Mouse (Mus musculus) heart, adult 18-20 months (tissue): Measurements from ENCODE around the gene Etfrf1. TPM values are rescaled to one million over a fixed set of nuclear protein-coding genes. Genes with fewer than 3 reads are reported as not detected.
A peak's percentile ranks its signal among the peaks of the same experiment; 100 is the strongest.

Experiments
- DNase-seq, 2 experiments: peaks; one replicate each; pipeline ENCODE4 v3.0.0; 2021 to 2022; ENCODE audit warnings: mixed read lengths in 1 of 2
- long read RNA-seq, 2 experiments: library from polyadenylated mRNA; stranded (forward); transcript quantifications; one replicate each; pipeline ENCODE4 v2.0.0; 2021
- total RNA-seq, 2 experiments: library from RNA; stranded (reverse); gene quantifications; 2 replicates each; pipeline ENCODE4 v1.2.3; 2021

Etfrf1 gene
- total RNA-seq: 100 to 1,000 TPM; 120 to 131 TPM
- long read RNA-seq, experiment 1, transcript Etfrf1-207 (3 exons, 1,374 nt): major isoform, 159 of 188 reads
- long read RNA-seq, experiment 1, partial matches to known transcripts: 5 of 188 reads
- long read RNA-seq, experiment 1, other reads (novel, unspliced or antisense): 19 of 188 reads
- long read RNA-seq, experiment 2, transcript Etfrf1-207 (3 exons, 1,374 nt): major isoform, 75 of 102 reads
- long read RNA-seq, experiment 2, partial matches to known transcripts: 19 of 102 reads
- long read RNA-seq, experiment 2, other reads (novel, unspliced or antisense): 6 of 102 reads

DNA sequence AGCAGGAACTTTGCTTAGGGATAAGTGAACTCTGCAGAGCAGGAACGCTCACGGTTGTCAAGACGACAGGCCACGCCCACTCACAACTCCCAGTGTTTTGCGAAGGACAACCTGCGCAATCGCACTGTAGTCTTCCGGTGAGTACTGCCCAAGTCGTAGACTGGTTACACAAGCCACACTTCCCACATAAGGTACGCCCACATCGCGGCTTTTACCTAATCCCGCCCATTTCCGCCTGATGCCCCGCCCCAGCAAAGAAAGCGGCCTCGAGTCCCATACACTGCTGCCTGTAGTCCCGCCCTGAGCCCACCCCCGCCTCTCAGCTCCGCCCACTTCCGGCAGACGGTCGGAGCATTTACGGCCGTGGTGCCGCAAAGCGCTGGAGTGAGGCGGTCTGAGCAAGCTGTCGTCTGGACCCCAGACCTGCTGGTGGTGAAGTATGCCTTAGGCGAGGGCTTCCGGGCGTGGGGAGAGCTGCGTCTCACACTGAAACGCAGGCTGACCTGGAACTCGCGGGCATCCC is at the start of gene Etfrf1, which contains the start of gene Casc1:
Gene Etfrf1 (plus strand): TSS at position 319 of the 523 bp plus-strand sequence.
Gene Casc1 (minus strand): TSS at position 190 of the 523 bp plus-strand sequence.
- peak; percentile 99 to 100 for DNase-seq

DNA sequence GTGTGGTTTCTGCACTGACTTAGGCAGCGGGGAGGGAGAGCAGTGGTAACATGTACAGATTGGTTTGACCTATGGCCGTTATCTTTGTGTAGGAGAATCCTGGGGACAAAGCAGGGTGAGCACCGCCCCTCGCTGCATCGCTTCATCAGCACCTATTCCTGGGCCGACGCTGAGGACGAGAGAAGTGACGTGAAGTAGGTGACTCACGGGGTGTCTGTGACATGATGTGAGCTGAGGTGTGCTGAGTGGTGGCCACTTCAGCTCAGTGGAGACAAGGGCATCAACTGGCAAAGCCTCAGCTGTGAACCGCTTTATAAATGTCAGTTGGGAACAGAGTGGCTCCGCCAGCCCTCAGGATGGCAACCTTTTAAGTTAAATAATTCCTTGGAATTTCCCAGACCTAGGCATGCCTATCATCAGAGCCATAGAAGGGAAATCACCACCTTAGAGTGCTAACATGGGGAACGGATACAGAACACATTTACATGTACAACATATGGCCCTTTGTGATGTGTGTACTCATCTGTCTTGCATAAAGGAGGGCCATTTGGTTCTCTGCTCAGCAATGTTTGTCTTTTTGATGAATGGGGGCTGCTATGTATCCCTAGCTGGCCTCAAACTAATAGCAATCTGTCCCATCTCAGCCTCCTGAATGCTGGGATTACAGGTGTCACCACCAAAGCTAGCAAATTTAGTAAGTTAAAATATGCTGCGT is 38.9 kb upstream of the Etfrf1 start:
- no peak for DNase-seq

DNA sequence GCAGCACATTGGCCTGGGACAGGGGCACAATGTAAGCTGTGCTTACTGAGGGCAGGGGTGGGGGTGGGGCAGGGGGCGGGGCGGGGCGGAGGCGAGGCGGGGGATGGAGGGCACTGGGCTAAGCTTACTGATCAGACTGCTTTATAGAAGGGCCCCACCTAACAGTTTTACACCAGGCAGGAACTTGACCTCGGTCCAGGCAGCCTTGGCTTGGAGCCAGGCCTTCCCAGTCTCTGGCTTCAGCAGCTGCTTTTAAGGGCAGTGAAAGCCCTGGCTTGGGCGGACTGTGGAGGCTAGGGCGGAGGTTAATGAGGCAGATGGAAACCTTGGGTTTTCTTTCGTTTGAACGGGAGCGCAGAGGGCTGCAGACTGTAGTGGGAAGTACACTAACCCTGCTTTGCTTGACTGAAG is 37.1 kb upstream of the Etfrf1 start:
- DNase-seq: peak; percentile 90 to 92

DNA sequence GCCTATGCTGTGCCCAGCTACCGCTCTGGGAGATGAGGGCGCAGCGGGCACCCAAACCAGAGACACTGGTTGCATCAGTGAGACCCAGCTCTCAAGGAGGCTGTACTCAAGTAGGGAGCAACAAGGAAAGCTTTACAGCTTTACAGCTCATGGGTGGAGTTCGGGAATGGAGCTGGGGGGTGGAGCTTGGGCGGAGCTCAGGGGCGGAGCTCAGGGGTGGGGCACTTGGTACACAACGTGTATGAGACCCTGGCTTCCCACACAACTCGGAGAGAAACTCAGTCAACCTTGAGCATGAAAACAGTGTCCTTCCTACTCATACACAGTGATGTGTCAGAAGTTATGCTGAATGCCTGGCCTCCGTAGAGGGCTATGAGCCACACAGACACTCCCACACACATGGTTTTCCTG is 35.4 kb upstream of the Etfrf1 start:
- no peak for DNase-seq

DNA sequence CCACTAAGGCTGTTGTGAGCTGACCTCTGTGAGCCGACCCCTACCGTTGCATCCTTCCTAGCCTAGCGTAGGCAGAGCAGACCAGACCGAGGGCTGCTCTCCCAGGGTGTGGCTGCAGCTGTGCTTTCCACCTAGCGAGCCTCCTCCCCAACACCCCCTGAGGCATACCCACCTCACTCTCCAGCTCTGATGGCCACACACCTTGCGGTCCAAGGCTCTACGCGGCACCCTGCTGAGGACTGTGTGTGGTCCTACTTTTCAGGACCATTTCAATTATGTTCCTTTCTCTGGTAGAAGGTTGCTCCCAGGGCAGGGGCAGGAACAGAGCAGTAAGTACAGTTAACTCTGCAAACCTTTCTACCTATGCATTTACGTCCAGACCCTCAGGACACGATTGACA is 34.5 kb upstream of the Etfrf1 start:
- no peak for DNase-seq

DNA sequence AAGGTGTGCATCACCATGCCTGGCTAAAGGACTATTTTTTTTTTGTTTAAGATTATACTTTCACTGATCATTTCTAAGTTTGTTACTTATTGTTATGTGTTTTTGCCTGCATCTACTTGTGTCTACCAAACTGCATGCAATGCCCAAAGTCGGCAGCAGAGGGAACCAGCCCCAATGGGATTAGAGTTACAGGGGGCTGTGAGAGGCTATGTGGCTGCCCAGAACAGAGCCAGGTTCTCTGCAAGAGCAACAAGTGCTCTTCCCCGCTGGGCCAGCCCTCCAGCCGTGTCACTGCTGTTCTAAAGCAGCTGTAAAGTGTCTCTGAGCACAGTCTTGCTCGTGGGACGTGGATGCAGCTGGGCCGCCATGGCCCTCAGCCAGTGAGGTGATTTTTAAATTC is 31.3 kb upstream of the Etfrf1 start:
- DNase-seq: peak in 1 of 2 experiments; percentile 76

DNA sequence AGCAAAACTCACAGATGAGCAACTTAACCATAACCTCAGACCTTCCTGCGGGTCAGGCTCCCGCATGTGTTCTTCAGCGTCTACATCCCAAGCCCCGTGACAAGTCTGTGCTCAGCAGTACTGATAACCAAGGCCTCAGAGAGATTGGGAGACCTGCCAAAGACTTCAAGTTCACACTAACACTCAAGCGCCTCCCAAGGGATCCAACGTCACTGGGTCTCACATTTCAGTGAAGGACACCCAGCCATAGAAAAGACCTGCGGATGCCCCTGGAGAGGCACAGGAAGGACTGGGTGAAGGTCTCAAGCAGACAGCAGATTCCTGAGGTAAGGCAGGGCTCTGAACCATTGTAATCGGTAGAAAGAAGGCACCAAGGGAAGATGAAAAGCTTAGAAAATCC is 28.9 kb upstream of the Etfrf1 start:
- peak; percentile 81 to 85 for DNase-seq

DNA sequence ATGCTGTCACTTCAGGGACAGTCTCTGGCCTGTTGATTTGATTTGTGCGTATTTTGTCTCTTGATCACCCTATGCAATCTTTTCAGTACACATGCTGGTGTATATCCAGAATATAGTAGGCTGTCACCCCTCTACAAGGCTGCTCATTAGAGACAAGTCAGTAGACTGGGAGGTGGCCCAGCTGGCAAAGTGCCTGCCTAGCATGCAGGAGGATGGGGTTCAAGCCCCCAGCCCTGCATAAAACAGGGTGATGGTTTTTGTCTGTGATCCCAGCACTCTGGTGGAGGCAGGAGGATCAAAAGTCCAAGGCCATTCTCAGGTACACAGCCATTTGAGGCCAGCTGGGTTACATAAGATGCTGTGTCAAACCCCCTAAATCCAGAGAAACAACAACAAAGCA is 24.8 kb upstream of the Etfrf1 start:
- no peak for DNase-seq

DNA sequence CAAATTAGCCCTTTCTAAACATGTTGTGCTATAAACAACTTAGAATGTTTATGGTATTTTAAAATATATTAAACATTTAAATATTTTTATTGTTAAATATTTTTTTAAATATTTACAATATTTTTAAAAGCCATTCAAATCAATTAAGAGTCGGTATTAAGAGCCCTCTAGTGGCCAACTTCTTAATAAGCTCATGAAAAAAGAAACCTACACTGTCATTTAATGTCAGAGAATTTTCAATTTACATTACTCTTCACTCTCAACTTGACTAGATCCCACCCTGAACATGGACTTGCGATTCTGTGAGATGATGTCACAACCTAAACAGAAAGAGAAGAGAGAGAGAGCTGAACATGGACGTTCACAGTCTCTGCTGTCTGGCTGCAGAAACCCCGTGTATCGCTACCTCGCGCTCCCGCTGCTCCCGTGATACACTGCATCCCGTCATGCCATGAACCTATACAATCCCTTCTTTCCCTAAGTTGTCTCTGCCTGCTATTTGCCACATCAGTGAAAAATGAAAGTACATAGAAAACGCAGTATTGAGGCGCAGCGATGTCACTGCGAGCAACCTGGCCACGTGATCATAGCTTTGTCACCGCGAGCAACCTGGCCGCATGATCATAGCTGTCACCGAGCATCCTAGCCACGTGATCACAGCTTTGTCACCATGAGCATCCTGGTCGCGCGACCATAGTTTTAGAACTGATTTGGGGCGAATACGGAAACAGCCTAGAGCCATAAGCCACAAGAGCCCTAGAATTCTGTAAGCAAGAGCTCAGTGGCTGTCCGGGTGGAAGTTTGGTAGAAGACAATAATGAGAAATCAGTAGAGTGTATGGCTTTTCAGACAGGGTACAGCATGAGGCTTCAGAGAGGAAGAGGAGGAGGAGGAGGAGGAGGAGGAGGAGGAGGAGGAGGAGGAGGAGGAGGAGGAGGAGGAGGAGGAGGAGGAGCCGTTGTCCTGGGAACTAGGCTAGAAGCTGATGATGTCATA is 23.5 kb upstream of the Etfrf1 start:
- DNase-seq: peak in 1 of 2 experiments; percentile 55

DNA sequence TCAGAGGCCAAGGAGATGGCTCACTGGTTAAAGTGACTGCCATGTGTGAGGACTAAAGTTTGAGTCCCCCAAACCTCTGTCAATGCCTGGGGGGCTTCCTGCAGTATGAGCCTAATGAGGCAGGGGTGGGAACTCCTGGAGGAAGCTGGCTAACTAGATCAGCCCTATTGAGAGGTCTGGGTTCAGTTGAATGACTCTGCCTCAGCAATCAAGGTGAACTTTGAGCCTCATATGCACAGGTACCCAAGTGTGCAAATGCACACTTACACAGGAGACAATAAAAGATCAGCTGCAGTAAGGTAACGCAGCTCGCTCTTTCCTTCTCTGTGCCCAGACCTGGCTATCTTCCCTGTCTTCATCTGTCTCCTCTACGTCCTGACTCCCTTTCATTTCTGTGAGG is 17.9 kb upstream of the Etfrf1 start:
- no peak for DNase-seq

DNA sequence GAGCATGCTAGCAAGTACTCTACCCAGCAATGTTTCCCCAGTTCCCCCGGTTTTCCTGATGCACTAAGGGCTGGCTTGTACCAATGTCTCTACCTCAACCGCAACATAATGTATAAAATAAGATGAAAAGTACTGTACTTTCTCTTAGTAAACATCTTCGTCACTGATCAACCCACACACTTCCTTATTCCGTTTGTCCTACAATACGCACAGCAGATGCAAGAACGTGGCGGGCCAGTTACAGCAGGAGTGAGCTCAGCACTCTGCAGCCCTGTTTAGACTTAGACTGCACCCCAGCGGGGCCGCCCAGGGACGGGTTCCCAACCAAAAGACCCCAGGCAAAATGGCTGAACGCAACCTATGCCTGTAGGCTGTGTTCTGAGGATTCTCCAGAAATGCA is 17.5 kb upstream of the Etfrf1 start:
- no peak for DNase-seq

DNA sequence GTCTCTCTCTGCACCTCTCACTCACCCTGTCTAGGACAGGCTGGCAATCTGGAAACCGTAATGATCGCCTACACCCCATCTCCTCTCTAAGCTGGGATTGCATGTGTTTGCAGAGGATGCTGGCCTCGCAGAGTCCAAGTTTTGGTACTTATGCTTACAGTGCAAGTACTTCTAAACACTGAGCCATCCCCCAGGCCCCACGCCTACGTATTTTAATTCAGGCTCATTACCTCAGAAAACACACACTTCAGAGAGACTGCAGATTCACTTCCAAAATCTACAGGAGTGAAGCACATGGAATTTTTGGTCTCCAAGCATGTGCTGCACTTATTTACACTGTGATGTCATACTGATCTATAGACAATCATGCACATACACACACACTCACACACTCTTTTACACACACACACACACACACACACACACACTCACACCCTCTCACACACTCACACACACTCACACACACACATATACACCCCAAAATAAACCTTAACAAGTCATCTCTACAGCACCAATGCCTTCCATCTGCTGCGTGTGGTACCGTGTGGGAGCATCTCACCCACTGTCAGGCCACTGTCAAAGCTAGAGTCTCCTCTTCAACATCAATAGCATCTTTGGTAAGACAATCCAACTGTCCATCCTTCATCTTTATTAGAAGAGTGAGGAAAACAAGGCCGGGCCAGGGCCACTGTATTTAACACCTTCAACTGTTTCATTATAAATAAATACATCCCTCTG is 12.8 kb upstream of the Etfrf1 start:
- no peak for DNase-seq

DNA sequence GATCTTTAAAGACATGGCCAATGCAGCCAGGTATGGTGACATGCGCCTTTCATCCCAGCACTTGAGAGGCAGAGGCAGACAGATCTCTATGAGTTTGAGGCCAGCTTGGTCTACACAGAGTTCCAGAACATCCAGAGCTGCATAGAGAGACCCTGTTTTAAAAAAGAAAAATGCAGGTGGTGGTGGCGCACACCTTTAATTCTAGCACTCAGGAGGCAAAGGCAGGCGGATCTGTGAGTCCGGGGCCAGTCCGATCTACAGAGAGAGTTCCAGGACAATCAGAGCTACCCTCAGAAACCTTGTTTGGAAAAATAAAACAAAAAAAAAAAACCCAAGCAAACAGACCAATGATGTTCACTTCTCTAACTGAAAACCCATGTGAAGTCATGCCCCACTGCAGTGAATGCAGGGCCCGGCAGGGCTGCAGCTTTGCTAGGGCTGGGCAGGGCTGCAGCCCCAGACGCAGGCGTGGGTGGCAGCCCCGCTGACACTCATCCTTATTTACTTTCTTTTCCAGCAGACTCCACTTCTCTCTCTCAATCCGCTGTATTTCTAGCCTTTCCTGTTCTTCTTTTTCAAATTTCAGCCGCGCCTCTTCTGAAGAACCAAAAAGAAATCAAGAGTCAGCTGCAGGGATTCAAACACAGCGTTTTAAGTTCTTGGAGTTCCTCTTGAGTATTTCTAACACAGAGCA is 8.4 kb upstream of the Etfrf1 start:
- DNase-seq: no peak

DNA sequence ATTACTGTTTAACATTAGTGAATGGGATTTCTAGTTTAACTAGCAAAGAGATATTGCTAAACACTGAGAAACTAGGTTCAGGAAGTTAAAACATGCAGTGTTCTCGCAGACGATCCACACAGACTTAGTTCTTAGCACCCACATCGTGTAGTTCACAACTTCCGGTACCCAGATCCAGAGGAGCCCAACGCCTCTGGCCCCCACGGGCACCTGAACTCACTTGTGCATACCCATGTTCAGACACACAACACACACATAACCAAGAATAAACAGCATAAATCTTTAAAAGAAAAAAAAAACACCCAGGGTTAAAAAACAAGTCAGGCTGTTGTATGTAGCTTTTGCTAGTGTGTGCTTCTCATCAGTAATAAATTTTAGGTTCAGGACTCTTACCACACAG is 6.5 kb upstream of the Etfrf1 start:
- no peak for DNase-seq

DNA sequence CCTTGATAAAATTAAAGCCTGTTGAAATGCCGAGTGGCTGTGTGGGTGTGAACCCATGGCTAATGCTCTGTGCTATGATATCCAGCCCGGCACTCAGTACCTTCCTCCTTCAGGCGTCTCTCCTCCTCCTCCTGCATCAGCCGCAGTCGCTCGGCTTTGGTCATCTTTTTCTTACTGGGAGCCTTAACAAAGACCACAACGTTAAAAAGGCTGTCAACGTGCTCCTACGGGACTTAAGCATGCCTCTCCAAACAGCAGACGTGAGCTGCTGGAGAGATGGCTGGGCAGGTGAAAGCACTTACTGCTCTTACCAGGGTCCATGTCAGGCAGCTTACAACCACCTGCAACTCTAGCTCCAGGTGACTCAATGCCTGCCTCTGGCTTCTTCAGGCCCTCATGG is 5.8 kb upstream of the Etfrf1 start:
- DNase-seq: no peak

DNA sequence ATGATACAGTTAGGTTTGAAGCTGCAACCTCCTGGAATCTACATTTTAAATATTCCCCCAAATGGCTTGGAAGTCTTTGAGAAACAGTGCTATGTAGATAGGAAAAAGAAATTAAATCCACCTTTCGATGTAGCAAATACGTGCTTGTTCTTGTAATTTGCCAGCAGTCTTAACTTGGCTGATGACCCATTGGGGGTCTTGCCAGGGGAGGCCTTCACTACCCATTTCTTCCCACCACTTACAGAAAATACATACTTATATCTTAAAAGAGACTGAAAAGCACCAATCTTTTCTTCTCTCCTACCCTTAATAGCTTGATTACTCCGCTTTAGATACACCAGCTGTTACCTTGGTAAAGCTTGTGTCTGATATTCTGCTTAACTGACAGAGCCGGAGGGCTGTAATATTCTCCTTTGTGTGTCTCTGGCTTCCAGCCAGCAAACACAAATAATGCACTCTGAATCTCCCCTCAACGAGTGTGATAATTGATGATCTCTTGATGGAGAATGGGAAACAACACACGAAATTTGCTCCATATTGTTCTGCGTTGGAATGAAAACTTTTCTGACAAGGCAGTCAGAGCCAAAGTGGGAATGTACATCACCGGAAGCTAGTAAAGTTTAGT is 766 bp upstream of the Etfrf1 start:
- no peak for DNase-seq

DNA sequence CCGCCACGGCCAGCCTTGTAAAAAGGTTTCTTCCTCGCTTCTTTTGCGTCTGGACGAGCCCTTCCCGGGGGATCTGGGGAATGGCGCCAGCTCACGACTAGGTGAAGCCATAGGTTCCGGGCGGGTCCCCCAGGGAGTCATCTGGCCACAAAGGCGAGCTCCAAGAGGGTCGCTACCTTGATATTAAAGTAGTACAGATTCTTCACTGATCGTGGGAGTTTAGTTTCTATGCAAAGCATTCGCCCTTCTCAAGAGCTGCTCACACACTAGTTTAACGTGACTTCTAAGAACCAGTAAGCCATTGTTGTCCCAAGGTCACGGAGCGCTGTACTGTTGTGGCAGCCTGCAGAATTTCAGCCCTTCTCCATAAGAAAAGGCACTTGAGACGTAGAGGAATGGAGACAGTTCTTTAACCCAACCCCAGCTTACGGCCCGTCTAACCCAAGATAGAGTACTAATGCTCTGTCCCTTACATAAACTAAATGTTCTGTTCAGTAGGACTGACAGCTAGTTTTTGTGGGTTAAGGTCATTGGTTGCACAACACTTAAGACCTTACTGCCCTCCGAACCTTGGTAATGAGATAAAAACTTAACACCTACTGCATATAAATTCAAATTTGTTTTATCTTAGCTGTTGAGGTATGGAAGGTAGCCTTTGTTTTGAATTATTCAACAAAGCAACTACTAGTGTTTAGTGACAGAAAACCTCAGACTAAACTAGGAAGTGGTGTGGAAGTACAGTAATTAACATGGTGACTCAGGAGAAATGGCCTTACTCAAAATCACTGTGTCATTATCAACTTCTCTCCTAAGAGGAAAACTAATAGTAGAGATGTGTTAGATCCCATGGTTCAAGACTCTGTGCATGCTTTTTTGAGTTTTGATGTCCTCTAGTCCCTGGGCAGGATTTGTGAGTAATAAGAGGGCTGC is 707 bp downstream of the Etfrf1 start:
- DNase-seq: no peak

DNA sequence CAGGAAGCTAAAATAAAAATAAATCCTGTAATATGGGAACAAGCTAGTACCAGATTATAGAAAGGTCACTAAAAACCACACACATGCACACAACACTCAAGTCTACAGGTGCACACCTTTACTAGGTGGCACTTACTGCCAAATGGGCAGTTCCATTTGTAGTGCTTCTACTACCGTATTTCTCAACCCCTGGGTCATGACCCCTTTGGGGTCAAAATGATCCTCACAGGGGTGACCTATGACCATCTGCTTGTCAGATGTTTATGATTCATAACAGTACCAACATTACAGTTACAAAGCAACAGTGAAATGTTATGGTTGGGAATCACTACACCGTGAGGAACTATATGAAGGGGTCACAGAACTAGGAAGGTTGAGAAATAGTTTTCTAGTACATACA is 3.0 kb downstream of the Etfrf1 start:
- DNase-seq: no peak

DNA sequence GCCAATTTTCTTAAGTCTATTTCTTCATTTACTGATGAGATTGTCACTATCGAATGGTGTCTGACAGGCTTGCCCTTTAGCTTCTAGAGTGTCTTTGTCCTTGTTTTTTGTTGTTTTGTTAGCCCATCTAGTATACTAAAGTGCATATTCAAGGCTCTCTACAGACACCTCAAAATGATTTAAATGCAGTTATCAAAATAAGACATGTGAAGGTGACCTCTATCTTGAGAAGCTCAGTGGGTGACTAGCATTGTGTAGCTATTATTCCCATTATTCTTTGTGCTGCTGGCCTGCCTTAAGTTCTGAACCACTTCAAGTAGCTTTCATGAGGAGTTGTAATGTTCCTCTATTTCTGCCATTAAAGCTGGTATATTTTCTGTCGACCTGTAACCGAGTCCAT is 4.9 kb downstream of the Etfrf1 start:
- DNase-seq: no peak
